Mouse (Mus musculus): ENCODE data around the gene Mfn2. TPM values are rescaled to one million over a fixed set of nuclear protein-coding genes. Genes with fewer than 3 reads are reported as not detected.

Gene Mfn2
- 20.6 TPM for polyA plus RNA-seq (2014; fragmentation: Illumina TruSeq; extraction: RNeasy Lipid Tissue Mini Kit (QIAGEN cat#74804); ENCODE audit: insufficient read depth, low read depth, low replicate concordance)

DNA sequence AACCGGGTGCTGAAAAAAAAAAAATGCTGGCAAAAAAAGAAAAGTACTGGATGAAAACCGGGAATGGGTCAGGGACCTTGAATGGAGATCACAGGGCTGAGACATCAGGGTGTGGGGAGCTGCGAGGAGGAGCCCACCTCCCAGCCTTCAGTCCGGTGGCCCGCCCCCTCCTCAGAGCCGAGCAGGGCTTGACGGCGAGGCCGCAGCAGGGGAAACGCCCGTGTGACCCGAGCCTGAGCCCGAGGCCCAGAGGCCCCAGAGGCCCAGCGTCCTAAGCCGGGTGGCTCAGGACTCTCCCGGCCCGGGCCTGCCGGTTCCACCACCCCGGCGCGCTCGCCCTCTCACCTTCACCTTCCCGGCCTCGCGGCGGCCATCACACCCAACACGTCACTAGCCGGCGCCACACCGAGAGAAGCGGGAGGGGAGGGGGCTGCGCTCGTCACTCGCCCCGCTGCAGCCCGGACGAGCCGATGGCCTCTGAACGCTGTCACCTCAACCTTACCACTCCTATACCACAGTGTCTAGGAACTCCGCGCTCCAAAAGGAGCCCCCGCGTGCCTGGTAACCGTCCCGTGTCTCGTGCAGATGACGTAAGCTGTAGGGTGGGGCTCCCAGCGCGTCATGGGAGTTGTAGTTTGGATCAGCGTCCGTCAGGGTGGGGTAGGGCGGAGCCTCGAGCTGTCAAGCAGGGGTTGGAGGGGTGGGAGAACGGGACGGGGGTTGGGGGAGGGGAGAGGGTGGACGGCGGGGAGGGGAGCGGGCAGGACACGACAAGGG is at the start of gene Mfn2:
Gene Mfn2, minus strand, starts transcription at position 392 of the 777 bp plus-strand sequence.

GRCm38 (mm10) chr4:147940576-147941044 is 36.1 kb upstream of the Mfn2 start, which contains the start of gene 2510039O18Rik:
2510039O18Rik (plus strand) TSS chr4:147940895.

DNA sequence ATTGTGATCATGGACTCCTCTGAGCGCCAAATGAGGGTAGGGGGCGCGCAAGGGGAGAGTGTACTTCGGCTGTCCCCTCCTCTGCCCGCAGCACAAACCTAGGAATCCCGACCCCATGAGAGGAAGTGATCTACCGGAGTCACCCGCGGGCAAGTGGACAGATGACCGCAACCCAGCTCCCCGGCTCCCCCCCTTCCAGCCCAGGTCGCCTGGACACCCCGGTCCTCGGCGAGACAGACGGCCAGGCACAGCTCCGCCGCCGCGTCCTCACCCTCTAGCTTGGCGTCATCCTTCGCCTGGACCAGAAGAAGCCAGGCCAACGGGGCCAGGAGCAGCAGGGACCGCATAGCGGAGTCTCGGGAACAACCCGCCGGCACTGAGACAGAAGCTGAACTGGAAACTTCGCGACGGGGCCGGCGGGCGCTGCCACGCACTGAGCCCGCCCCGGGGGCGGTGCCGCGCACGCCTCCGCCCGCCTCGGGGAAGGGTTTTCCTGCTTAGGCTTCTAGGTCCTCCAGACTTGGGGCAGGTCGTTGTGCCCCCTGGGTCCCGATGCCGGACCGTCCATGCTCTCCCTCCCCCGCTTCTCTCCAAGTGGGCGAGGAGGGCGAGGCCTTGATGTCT is 31.9 kb upstream of the Mfn2 start, which contains the start of gene Plod1:
Gene Plod1, minus strand, starts transcription at position 437 of the 624 bp plus-strand sequence.

GRCm38 (mm10) chr4:147868450-147869031 is 36.0 kb downstream of the Mfn2 start, which contains the start of the genes Miip and Fv1:
Miip (minus strand) TSS chr4:147868816.
Fv1 (plus strand) TSS chr4:147868979.

DNA sequence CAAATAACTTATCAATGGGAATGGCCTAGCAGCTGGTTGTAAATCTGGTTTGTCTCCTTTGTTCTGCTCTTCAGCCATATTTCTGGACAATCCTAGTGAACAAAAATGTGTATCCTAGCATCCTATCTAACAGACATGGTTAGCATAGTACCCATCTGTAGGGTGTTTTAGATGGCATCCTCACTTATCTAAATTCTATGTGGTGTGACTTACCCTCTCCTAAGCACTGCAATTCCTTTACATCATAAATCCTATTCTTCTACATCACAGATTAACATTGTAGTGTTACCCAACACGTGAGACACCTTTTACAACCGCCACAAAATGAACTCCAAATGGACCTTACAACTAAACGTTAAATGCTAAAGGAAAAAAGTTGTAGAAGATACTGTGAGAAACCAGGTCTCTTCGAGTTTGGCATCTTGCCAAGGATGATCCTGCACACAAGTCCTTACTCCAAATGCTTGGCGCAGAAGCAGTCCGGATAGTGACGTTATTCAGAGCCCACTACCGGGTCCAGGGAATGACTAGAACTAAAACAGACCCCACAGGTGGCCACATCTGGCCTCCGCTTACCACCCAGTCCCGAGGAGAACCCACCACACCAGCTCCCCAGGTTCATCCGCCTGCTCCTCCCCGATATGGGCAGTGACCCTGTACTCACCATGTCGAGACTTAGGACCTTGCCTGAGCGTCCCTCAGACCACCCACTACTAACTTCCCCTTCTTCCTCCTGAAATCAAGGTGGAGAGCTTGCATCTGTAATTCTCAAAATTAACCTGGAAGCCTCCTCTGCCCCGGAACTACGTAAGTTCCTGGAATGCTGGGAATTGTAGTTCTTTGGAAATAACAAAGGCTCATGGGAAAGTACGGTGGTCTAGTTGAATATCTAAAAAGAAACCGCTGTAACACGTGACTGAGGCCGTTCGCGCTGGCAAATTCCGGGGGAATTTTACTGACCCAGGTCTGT is 56.6 kb downstream of the Mfn2 start, which contains the start of gene Zfp933:
Gene Zfp933, minus strand, starts transcription at position 753 of the 970 bp plus-strand sequence.

Other genes starting within 250 kb of the Mfn2 start
- gene Zfp534, start 202.2 kb downstream of the Mfn2 start, polyA plus RNA-seq (2014; fragmentation: Illumina TruSeq; extraction: RNeasy Lipid Tissue Mini Kit (QIAGEN cat#74804); ENCODE audit: insufficient read depth, low read depth, low replicate concordance), result not detected
- gene Zfp984, start 94.9 kb downstream of the Mfn2 start, polyA plus RNA-seq (2014; fragmentation: Illumina TruSeq; extraction: RNeasy Lipid Tissue Mini Kit (QIAGEN cat#74804); ENCODE audit: insufficient read depth, low read depth, low replicate concordance), result 13.0 TPM
- gene Zfp933, start 56.3 kb downstream of the Mfn2 start, polyA plus RNA-seq (2014; fragmentation: Illumina TruSeq; extraction: RNeasy Lipid Tissue Mini Kit (QIAGEN cat#74804); ENCODE audit: insufficient read depth, low read depth, low replicate concordance), result 3.1 TPM
- gene Miip, start 35.9 kb downstream of the Mfn2 start, polyA plus RNA-seq (2014; fragmentation: Illumina TruSeq; extraction: RNeasy Lipid Tissue Mini Kit (QIAGEN cat#74804); ENCODE audit: insufficient read depth, low read depth, low replicate concordance), result 19.0 TPM
- gene Fv1, start 35.7 kb downstream of the Mfn2 start, polyA plus RNA-seq (2014; fragmentation: Illumina TruSeq; extraction: RNeasy Lipid Tissue Mini Kit (QIAGEN cat#74804); ENCODE audit: insufficient read depth, low read depth, low replicate concordance), result 2.6 TPM
- gene Plod1, start 32.1 kb upstream of the Mfn2 start, polyA plus RNA-seq (2014; fragmentation: Illumina TruSeq; extraction: RNeasy Lipid Tissue Mini Kit (QIAGEN cat#74804); ENCODE audit: insufficient read depth, low read depth, low replicate concordance), result 16.9 TPM
- gene 2510039O18Rik, start 36.2 kb upstream of the Mfn2 start, polyA plus RNA-seq (2014; fragmentation: Illumina TruSeq; extraction: RNeasy Lipid Tissue Mini Kit (QIAGEN cat#74804); ENCODE audit: insufficient read depth, low read depth, low replicate concordance), result 26.4 TPM
- 0.69 TPM for gene Nppb, start 81.1 kb upstream of the Mfn2 start, polyA plus RNA-seq (2014; fragmentation: Illumina TruSeq; extraction: RNeasy Lipid Tissue Mini Kit (QIAGEN cat#74804); ENCODE audit: insufficient read depth, low read depth, low replicate concordance)
- gene Nppa, start 96.0 kb upstream of the Mfn2 start, polyA plus RNA-seq (2014; fragmentation: Illumina TruSeq; extraction: RNeasy Lipid Tissue Mini Kit (QIAGEN cat#74804); ENCODE audit: insufficient read depth, low read depth, low replicate concordance), result 73.5 TPM
- gene Clcn6, start 134.1 kb upstream of the Mfn2 start, polyA plus RNA-seq (2014; fragmentation: Illumina TruSeq; extraction: RNeasy Lipid Tissue Mini Kit (QIAGEN cat#74804); ENCODE audit: insufficient read depth, low read depth, low replicate concordance), result 4.0 TPM
- 11.0 TPM for gene Mthfr, start 134.4 kb upstream of the Mfn2 start, polyA plus RNA-seq (2014; fragmentation: Illumina TruSeq; extraction: RNeasy Lipid Tissue Mini Kit (QIAGEN cat#74804); ENCODE audit: insufficient read depth, low read depth, low replicate concordance)
- gene Agtrap, start 183.3 kb upstream of the Mfn2 start, polyA plus RNA-seq (2014; fragmentation: Illumina TruSeq; extraction: RNeasy Lipid Tissue Mini Kit (QIAGEN cat#74804); ENCODE audit: insufficient read depth, low read depth, low replicate concordance), result 16.5 TPM
- 13.9 TPM for gene Mad2l2, start 225.7 kb upstream of the Mfn2 start, polyA plus RNA-seq (2014; fragmentation: Illumina TruSeq; extraction: RNeasy Lipid Tissue Mini Kit (QIAGEN cat#74804); ENCODE audit: insufficient read depth, low read depth, low replicate concordance)
- gene Draxin, start 226.0 kb upstream of the Mfn2 start, polyA plus RNA-seq (2014; fragmentation: Illumina TruSeq; extraction: RNeasy Lipid Tissue Mini Kit (QIAGEN cat#74804); ENCODE audit: insufficient read depth, low read depth, low replicate concordance), result 0.10 TPM
- 47.4 TPM for gene Fbxo6, start 247.4 kb upstream of the Mfn2 start, polyA plus RNA-seq (2014; fragmentation: Illumina TruSeq; extraction: RNeasy Lipid Tissue Mini Kit (QIAGEN cat#74804); ENCODE audit: insufficient read depth, low read depth, low replicate concordance)

Measured in lung, adult 10 weeks (tissue).